Mouse (Mus musculus) mouse embryonic stem cell (cell line): Measurements from ENCODE around the gene S100a4.

ENCODE experiments used
- in situ Hi-C, 2 experiments: fragments of 300-500 bp; cut with MboI; formaldehyde crosslinking; loops; 1 replicate in 1 of 2; 3 replicates in 1 of 2; pipeline ENCODE4 v1.14.3; 2019 to 2020; ENCODE audit warnings: low sequenced_read_pairs in 2 of 2, low pct_unique_long_range_greater_than_20kb in 1 of 2, mixed read lengths in 1 of 2; ENCODE audit not compliant: unreplicated experiment in 1 of 2

Gene S100a4

GRCm38 (mm10) chr3:90648981-90649380, 45.4 kb downstream of the S100a4 start:
- in situ Hi-C loops = no loop called here

- in situ Hi-C loops = loop anchor here in 1 of 2 experiments (10.0 kb wide), 2 partner anchors 55 to 65 kb away; no protein-coding TSS in a partner anchor
These were observed 46.3 kb downstream of the S100a4 start for GRCm38 (mm10) chr3:90649832-90650231.

GRCm38 (mm10) chr3:90652878-90653508, 49.4 kb downstream of the S100a4 start:
- in situ Hi-C loops = loop anchor here in 1 of 2 experiments (10.0 kb wide), 2 partner anchors 52 to 68 kb away; no protein-coding TSS in a partner anchor

- in situ Hi-C loops = loop anchor here in 1 of 2 experiments (10.0 kb wide), 2 partner anchors 51 to 69 kb away; no protein-coding TSS in a partner anchor
These were observed 50.1 kb downstream of the S100a4 start, which contains the start of gene S100a7a for GRCm38 (mm10) chr3:90653717-90654116. Gene S100a7a, plus strand, starts transcription at chr3:90654017.
